Mouse (Mus musculus): Measurements from ENCODE around the gene Rbfox1. TPM values are rescaled to one million over a fixed set of nuclear protein-coding genes. Genes with fewer than 3 reads are reported as not detected.

Rbfox1 gene
- polyA plus RNA-seq, 1 experiment from 2014 or later = 3.9 TPM

DNA sequence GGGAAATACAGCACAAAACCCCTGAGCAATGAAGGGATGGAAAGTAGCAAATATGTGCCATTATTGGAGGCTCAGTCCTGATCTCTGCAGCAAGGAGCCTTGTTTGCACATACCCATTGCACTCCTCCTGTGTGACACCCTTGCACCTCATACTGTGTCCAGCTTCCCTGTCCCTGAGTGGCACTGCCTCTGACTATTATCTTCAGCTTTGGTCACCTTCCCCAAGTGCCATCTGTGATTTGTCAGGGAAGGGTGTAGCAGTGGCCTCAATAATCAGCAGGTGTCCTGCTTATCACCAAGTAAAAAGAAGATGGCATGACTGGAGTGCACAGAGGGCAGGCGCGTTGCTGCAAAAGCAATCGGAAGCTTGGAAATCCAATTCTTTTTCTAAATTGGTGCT, 1119.4 kb downstream of the Rbfox1 start:
- H3K27me3 ChIP-seq (replicated peaks; ENCODE audit: control insufficient read depth, insufficient read depth, low read length) = no peaks in the 10 kb centered on the region
- no peak overlapping the region for H3K4me3 ChIP-seq (ENCODE audit: low read length)
- H3K27ac ChIP-seq (ENCODE audit: low read length) = no peak overlapping the region
- H3K9ac ChIP-seq (ENCODE audit: low read depth, low read length) = no peak overlapping the region
- WGBS = 93% methylated on average over 3 of the region's 3 CpGs
- H3K36me3 ChIP-seq (ENCODE audit: control insufficient read depth, insufficient read depth, low read length) = no peaks in the 10 kb centered on the region
- no peaks in the 10 kb centered on the region for H3K9me3 ChIP-seq (ENCODE audit: control insufficient read depth, low read length)
- no peak overlapping the region for H3K4me2 ChIP-seq (ENCODE audit: low read depth, low read length)
- no peak for ATAC-seq
- no peaks in the 10 kb centered on the region for H3K4me1 ChIP-seq (ENCODE audit: control insufficient read depth, insufficient read depth, low read length)

GRCm38 (mm10) chr16:7005478-7005877, 1120.3 kb downstream of the Rbfox1 start:
- Histone ChIP-seq H3K4me3 (ENCODE audit: low read length) (no peak overlapping the region), H3K27me3 (replicated peaks; ENCODE audit: control insufficient read depth, insufficient read depth, low read length) (no peaks in the 10 kb centered on the region), H3K9ac (ENCODE audit: low read depth, low read length) (no peak overlapping the region), H3K4me2 (ENCODE audit: low read depth, low read length) (no peak overlapping the region), H3K9me3 (ENCODE audit: control insufficient read depth, low read length) (no peaks in the 10 kb centered on the region), H3K4me1 (ENCODE audit: control insufficient read depth, insufficient read depth, low read length) (no peaks in the 10 kb centered on the region), H3K27ac (ENCODE audit: low read length) (no peak overlapping the region), H3K36me3 (ENCODE audit: control insufficient read depth, insufficient read depth, low read length) (no peaks in the 10 kb centered on the region)
- ATAC-seq = no peak
- WGBS = 20% methylated on average over 3 of the region's 3 CpGs

GRCm38 (mm10) chr16:7017310-7017709, 1132.2 kb downstream of the Rbfox1 start:
- Histone ChIP-seq H3K27ac (ENCODE audit: low read length) (no peak overlapping the region), H3K4me1 (ENCODE audit: control insufficient read depth, insufficient read depth, low read length) (no peaks in the 10 kb centered on the region), H3K9me3 (ENCODE audit: control insufficient read depth, low read length) (no peaks in the 10 kb centered on the region), H3K27me3 (replicated peaks; ENCODE audit: control insufficient read depth, insufficient read depth, low read length) (no peaks in the 10 kb centered on the region), H3K4me2 (ENCODE audit: low read depth, low read length) (no peak overlapping the region), H3K9ac (ENCODE audit: low read depth, low read length) (no peak overlapping the region), H3K36me3 (ENCODE audit: control insufficient read depth, insufficient read depth, low read length) (no peaks in the 10 kb centered on the region), H3K4me3 (ENCODE audit: low read length) (no peak overlapping the region)
- no peak for ATAC-seq
- 85% methylated on average over 7 of the region's 7 CpGs for WGBS

DNA sequence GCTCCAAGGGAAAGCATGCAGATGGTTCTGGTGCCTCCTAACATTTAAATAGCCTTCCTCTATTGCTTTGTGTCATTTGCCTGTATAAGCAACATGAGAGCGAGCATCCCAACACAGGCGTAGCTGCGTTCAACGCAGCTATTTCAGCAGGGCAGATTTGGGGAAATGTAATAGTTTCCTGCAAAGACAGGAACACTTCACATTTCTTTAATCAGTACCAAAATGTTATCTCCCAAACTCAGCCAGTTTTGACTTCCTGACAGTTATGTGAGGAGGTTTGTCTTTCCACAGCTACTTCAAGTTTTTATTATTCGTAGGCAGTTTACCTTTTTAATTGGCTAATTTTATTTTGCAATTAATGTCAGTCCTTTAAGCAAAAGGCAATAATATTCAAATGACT, 1149.1 kb downstream of the Rbfox1 start:
- Histone ChIP-seq H3K9me3 (ENCODE audit: control insufficient read depth, low read length) (no peaks in the 10 kb centered on the region), H3K4me1 (ENCODE audit: control insufficient read depth, insufficient read depth, low read length) (no peaks in the 10 kb centered on the region), H3K9ac (ENCODE audit: low read depth, low read length) (no peak overlapping the region), H3K27me3 (replicated peaks; ENCODE audit: control insufficient read depth, insufficient read depth, low read length) (peaks cover 12% of the 10 kb centered on the region), H3K27ac (ENCODE audit: low read length) (no peak overlapping the region), H3K4me3 (ENCODE audit: low read length) (no peak overlapping the region), H3K4me2 (ENCODE audit: low read depth, low read length) (no peak overlapping the region), H3K36me3 (ENCODE audit: control insufficient read depth, insufficient read depth, low read length) (no peaks in the 10 kb centered on the region)
- no peak for ATAC-seq
- 86% methylated on average over 5 of the region's 5 CpGs for WGBS

GRCm38 (mm10) chr16:7036566-7036965, 1151.4 kb downstream of the Rbfox1 start:
- no peak for ATAC-seq
- H3K27ac ChIP-seq (ENCODE audit: low read length) = no peak overlapping the region
- H3K9me3 ChIP-seq (ENCODE audit: control insufficient read depth, low read length) = no peaks in the 10 kb centered on the region
- H3K27me3 ChIP-seq (replicated peaks; ENCODE audit: control insufficient read depth, insufficient read depth, low read length) = peaks cover 24% of the 10 kb centered on the region
- no peak overlapping the region for H3K4me2 ChIP-seq (ENCODE audit: low read depth, low read length)
- no peaks in the 10 kb centered on the region for H3K4me1 ChIP-seq (ENCODE audit: control insufficient read depth, insufficient read depth, low read length)
- no peaks in the 10 kb centered on the region for H3K36me3 ChIP-seq (ENCODE audit: control insufficient read depth, insufficient read depth, low read length)
- H3K4me3 ChIP-seq (ENCODE audit: low read length) = no peak overlapping the region
- H3K9ac ChIP-seq (ENCODE audit: low read depth, low read length) = no peak overlapping the region
- WGBS = 69% methylated on average over 3 of the region's 3 CpGs

DNA sequence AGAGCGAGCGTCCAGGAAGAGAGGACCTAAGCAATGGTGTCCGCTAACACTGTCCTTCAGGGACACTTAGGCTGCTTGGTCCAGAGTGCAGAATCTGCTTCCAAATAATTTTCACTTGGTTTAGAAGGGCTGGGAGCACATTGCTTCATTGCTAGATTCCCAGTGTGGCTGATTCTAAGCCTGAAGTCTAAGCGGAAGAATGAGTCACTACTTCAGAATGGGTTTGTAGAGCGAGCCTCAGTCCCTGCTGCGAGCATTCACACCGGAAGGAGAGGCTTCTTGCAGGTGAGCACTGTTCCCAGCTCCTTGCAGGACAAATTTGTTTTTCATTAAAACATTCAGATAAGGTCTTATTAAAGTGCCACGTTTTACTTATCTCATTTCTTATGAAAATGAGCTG, 1151.8 kb downstream of the Rbfox1 start:
- Histone ChIP-seq H3K4me1 (ENCODE audit: control insufficient read depth, insufficient read depth, low read length) (no peaks in the 10 kb centered on the region), H3K27ac (ENCODE audit: low read length) (no peak overlapping the region), H3K36me3 (ENCODE audit: control insufficient read depth, insufficient read depth, low read length) (no peaks in the 10 kb centered on the region), H3K4me3 (ENCODE audit: low read length) (no peak overlapping the region), H3K27me3 (replicated peaks; ENCODE audit: control insufficient read depth, insufficient read depth, low read length) (peaks cover 24% of the 10 kb centered on the region), H3K4me2 (ENCODE audit: low read depth, low read length) (no peak overlapping the region), H3K9me3 (ENCODE audit: control insufficient read depth, low read length) (no peaks in the 10 kb centered on the region), H3K9ac (ENCODE audit: low read depth, low read length) (no peak overlapping the region)
- WGBS = 45% methylated on average over 8 of the region's 8 CpGs
- no peak for ATAC-seq

- Histone ChIP-seq H3K4me2 (ENCODE audit: low read depth, low read length) (peak overlapping the region; percentile 44), H3K36me3 (ENCODE audit: control insufficient read depth, insufficient read depth, low read length) (no peaks in the 10 kb centered on the region), H3K27ac (ENCODE audit: low read length) (no peak overlapping the region), H3K27me3 (replicated peaks; ENCODE audit: control insufficient read depth, insufficient read depth, low read length) (peaks cover 24% of the 10 kb centered on the region), H3K4me3 (ENCODE audit: low read length) (peak overlapping the region; percentile 26), H3K4me1 (ENCODE audit: control insufficient read depth, insufficient read depth, low read length) (no peaks in the 10 kb centered on the region), H3K9ac (ENCODE audit: low read depth, low read length) (no peak overlapping the region; the same call in 1 of the 2 replicates), H3K9me3 (ENCODE audit: control insufficient read depth, low read length) (no peaks in the 10 kb centered on the region)
- ATAC-seq = no peak
- WGBS = 1% methylated on average over 18 of the region's 18 CpGs
Observed at GRCm38 (mm10) chr16:7038639-7039260, 1153.6 kb downstream of the Rbfox1 start.

- WGBS = 2% methylated on average over 29 of the region's 30 CpGs
- no peaks in the 10 kb centered on the region for H3K9me3 ChIP-seq (ENCODE audit: control insufficient read depth, low read length)
- H3K4me3 ChIP-seq (ENCODE audit: low read length) = no peak overlapping the region; the same call in 1 of the 2 replicates
- no peak for ATAC-seq
- peak overlapping the region; percentile 44 for H3K4me2 ChIP-seq (ENCODE audit: low read depth, low read length)
- H3K27me3 ChIP-seq (replicated peaks; ENCODE audit: control insufficient read depth, insufficient read depth, low read length) = peaks cover 24% of the 10 kb centered on the region
- H3K9ac ChIP-seq (ENCODE audit: low read depth, low read length) = no peak overlapping the region
- H3K27ac ChIP-seq (ENCODE audit: low read length) = no peak overlapping the region
- H3K4me1 ChIP-seq (ENCODE audit: control insufficient read depth, insufficient read depth, low read length) = no peaks in the 10 kb centered on the region
- H3K36me3 ChIP-seq (ENCODE audit: control insufficient read depth, insufficient read depth, low read length) = no peaks in the 10 kb centered on the region
Observed at GRCm38 (mm10) chr16:7039404-7040367, 1154.5 kb downstream of the Rbfox1 start.

GRCm38 (mm10) chr16:7040691-7041090, 1155.5 kb downstream of the Rbfox1 start:
- Histone ChIP-seq H3K36me3 (ENCODE audit: control insufficient read depth, insufficient read depth, low read length) (no peaks in the 10 kb centered on the region), H3K9ac (ENCODE audit: low read depth, low read length) (no peak overlapping the region), H3K4me2 (ENCODE audit: low read depth, low read length) (no peak overlapping the region), H3K9me3 (ENCODE audit: control insufficient read depth, low read length) (no peaks in the 10 kb centered on the region), H3K4me1 (ENCODE audit: control insufficient read depth, insufficient read depth, low read length) (no peaks in the 10 kb centered on the region), H3K27ac (ENCODE audit: low read length) (no peak overlapping the region), H3K4me3 (ENCODE audit: low read length) (no peak overlapping the region), H3K27me3 (replicated peaks; ENCODE audit: control insufficient read depth, insufficient read depth, low read length) (peaks cover 24% of the 10 kb centered on the region)
- no peak for ATAC-seq
- 25% methylated on average over 6 of the region's 6 CpGs for WGBS
